Mouse (Mus musculus): ENCODE results near the gene Shc3.

- no peak for TF ChIP-seq CTCF (IDR thresholded peaks at IDR 0.05)
- no peak for TF ChIP-seq POLR2A (IDR thresholded peaks at IDR 0.05; ENCODE audit: insufficient read depth, low read depth, low read length)
These were observed 30.9 kb upstream of the Shc3 start for GRCm38 (mm10) chr13:51600169-51600568.
